Mouse (Mus musculus): ENCODE measurements around the gene H2-DMb1.
A peak's percentile ranks its signal among the peaks of the same experiment; 100 is the strongest.

Gene H2-DMb1

DNA sequence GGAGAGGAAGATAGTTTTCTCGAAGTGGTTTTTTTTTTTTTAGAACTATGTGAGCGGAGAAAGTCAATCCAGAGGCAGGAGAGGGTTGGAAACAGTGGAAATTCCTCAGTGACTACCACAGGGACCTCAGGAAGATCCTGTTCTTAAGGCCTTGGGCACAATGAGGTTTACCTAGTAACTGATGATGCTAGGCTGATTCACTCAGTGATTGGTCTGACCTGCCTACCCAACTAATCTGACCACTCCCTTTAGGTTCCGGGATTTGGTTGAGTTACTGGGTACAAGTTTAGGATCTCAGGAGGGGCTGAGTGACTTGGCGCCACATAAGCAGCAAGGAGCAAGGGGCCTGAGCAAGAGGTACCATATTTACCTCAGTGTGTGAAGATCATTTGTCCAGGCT is at the start of gene H2-DMb1:
Gene H2-DMb1, plus strand, starts transcription at position 150 of the 400 bp plus-strand sequence.
- DNase-seq (ENCODE audit: low read depth): peak; percentile 73

GRCm38 (mm10) chr17:34104804-34105203 is 48.1 kb upstream of the H2-DMb1 start:
- DNase-seq (ENCODE audit: low read depth): peak; percentile 15

- no peak for DNase-seq (ENCODE audit: low read depth)
These were observed 46.3 kb upstream of the H2-DMb1 start for GRCm38 (mm10) chr17:34106555-34106954.

GRCm38 (mm10) chr17:34107109-34107867 is 45.6 kb upstream of the H2-DMb1 start:
- peak; percentile 22 for DNase-seq (ENCODE audit: low read depth)

DNA sequence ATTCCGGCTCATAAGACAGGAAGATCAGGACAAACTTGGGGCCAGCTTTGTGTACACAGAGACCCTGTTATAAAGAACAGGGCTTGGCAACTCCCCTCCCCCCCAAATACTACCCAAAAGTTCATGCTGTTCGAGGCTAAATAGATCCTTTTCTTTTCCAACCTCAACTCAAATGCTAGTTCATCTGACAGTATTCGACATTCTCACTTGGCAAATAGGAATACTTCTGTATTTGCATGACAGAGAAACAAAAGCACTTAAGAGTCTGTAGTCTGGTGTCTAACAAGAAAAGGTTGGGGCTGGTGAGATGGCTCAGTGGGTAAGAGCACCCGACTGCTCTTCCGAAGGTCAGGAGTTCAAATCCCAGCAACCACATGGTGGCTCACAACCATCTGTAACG is 44.4 kb upstream of the H2-DMb1 start:
- DNase-seq (ENCODE audit: low read depth): peak; percentile 12

GRCm38 (mm10) chr17:34109038-34109805 is 43.6 kb upstream of the H2-DMb1 start:
- DNase-seq (ENCODE audit: low read depth): peak; percentile 70

- DNase-seq (ENCODE audit: low read depth): peak; percentile 54
These were observed 43.1 kb upstream of the H2-DMb1 start for GRCm38 (mm10) chr17:34109806-34110195.

- no peak for DNase-seq (ENCODE audit: low read depth)
These were observed 42.6 kb upstream of the H2-DMb1 start for GRCm38 (mm10) chr17:34110309-34110708.

GRCm38 (mm10) chr17:34114114-34114513 is 38.8 kb upstream of the H2-DMb1 start:
- DNase-seq (ENCODE audit: low read depth): peak; percentile 33

DNA sequence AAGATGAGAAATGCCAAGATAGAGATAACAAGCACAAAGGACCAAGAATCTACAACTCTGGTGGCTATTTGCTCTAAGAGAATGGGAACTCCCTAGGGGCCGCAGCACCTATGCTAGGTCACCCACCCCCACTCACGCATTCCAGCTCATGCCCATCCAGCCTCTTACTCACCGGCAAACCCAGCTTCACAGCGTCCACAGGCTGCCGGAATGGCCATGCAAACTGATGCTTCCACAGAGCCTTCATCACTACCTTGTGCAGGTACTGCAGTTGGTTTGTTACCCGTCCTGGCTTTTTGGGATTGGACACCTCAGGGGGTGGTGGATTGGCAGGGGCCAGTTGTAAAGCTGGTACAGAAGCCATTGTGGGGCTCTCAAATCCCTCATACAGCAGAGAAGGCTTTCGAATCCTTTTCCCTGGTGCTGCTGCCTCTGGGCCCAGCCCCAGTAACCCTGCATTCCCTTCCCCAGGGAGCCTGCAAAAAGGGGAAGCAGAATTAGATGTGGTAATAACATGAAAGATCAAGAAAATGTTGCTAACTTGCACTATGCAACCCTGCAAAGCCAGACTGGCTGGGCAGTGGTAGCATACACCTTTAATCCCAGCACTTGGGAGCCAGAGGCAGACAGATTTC is 36.0 kb upstream of the H2-DMb1 start:
- DNase-seq (ENCODE audit: low read depth): peak; percentile 37

DNA sequence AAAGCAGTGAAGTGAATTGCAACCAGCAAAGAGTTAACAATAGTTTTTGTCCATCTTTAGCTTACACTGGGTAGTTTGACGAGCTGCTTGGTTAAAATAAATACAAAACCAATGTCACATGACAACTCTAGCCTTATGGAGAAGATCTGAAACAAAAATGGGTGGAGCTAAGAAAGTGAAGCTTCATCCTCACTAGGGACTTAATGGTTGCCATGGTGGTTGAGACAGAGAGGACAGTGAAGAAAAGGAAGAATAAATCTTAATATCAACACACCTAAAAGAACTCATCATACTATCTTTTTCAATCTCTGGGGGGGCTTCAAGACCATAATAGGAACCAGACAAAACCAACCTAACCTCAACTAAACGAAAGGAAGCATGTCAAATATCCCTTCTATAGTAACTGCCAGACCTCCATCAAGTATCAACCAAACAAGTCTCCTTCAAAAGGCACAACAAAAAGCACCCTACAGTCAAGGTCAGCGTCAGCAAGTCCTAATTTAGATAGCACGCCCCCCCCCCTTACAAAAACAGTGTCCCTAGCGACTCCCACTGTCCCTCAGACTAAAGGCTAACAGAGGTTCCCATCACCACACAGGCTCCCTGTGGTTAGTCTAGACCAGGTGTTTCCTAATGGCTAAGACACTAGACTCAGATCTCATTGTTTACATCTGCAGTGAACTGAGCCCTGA is 35.3 kb upstream of the H2-DMb1 start:
- peak; percentile 70 for DNase-seq (ENCODE audit: low read depth)

GRCm38 (mm10) chr17:34118113-34118872 is 34.6 kb upstream of the H2-DMb1 start:
- peak; percentile 67 for DNase-seq (ENCODE audit: low read depth)

- no peak for DNase-seq (ENCODE audit: low read depth)
These were observed 34.0 kb upstream of the H2-DMb1 start for GRCm38 (mm10) chr17:34118873-34119248.

- peak; percentile 99 for DNase-seq (ENCODE audit: low read depth)
These were observed 33.4 kb upstream of the H2-DMb1 start, which contains the start of gene H2-DMa for GRCm38 (mm10) chr17:34119249-34120179. H2-DMa (plus strand) TSS chr17:34119541.

GRCm38 (mm10) chr17:34120180-34120723 is 32.6 kb upstream of the H2-DMb1 start:
- peak; percentile 81 for DNase-seq (ENCODE audit: low read depth)

DNA sequence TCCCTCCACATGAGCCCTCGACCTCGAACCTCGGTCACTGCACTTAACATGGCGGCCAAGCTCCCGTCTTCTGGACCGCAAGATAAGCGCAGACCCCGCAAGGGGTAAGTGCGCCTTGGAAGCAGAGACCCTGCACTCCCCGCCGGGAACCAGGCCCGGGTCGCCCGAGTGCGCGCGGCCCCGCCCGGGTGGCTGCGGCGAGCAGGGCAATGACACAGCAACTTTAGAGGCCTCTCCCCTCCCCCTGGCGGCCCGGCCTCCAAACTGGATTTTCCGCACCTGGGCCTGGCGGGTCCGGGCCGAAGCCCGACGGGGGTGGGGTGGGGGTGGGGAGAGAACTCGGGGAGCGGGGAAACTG is 32.1 kb upstream of the H2-DMb1 start:
- DNase-seq (ENCODE audit: low read depth): peak; percentile 79

- DNase-seq (ENCODE audit: low read depth): peak; percentile 76
These were observed 31.5 kb upstream of the H2-DMb1 start for GRCm38 (mm10) chr17:34121172-34121878.

DNA sequence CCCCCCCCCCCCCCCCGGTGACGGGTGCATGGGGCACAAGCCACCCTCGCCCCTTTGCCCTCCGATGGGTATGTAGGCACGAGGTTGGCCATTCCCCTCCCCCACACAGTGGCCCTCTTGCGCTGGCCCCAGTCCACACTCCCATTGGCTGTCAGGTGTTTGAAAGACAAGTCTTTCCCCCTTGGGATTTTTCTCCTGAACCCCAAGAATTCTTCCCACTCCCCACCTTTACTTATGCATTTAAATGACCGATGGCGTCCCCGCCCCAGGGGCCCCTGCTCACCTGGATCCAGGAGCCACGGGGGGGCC is 31.0 kb upstream of the H2-DMb1 start:
- DNase-seq (ENCODE audit: low read depth): no peak

DNA sequence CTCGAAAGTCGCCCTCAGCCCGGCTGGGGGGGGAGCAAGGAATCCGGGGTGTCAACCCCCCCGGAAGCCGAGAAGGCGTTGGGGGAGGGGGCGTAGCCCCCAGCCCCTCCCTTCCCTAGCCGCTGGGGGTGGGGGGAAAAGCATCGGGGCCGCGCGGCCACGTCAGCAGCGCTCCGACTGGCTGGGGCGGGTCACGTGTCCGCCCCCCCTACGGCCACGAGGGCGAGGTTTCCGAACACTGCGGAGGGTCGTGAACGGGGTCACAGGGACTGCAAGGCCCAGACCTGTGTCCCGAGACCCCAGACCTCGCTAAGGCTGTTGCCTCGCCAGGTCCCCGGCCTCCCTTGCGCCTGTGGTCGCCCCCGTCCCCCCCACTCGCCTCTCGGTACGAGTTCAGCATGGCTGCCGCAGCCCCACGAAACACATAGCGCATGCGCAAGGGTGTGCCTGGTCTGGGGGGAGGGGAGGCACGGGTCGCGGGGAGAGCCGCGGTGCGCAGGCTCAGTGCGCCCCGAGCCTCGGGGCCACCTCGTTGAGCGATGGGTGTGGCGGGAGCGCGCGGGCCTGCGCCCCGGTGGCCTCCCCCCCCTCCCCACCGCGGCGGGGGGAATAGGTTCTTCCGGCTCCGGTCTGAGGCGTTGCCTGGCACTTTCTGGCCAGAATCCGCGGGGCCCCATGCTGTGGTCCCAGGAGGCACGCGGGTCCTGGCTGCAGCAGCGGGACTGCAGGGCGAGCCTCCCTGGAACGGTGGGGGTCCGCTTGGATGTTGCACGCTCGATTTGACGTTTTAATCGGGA is 30.5 kb upstream of the H2-DMb1 start, which contains the start of gene Brd2:
Gene Brd2, minus strand, starts transcription at position 447 of the 797 bp plus-strand sequence.
- DNase-seq (ENCODE audit: low read depth): peak; percentile 98

Measured in naive thymus-derived CD4-positive, alpha-beta T cell, adult 2 months (primary cell).